Mouse (Mus musculus): ENCODE measurements at regions not wholly inside any gene's neighbourhood (a gene's known extent, or its start where the extent isn't known, plus 50 kb on each side); places are given as distances from the start of the nearest gene placed in this dataset.
A peak's percentile ranks its signal among the peaks of the same experiment; 100 is the strongest.

GRCm38 (mm10) chrX:99548284-99549019, 77.4 kb upstream of the Pja1 start:
- no peak for DNase-seq (ENCODE audit: low spot score in 2 of 2)

DNA sequence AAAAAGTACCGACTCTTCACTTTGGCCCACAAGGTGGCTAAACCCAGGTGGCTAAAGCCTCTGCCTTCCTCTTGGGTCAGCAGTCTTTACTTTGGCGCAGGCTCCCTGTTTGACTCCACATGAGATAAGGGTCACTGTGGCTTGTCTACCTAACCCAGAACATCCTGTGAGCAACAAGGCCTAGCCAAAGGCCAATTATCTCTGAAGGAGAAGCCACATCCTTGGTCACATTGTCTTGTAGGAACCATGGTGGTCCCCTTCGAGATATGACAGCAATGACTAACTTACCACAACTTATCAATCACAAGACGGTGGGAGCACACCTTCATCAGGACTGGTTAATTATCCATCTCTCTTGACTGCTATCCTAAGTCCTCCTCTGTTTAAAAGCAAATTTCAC, 73.3 kb upstream of the Pja1 start:
- DNase-seq (ENCODE audit: low spot score in 2 of 2) = no peak

DNA sequence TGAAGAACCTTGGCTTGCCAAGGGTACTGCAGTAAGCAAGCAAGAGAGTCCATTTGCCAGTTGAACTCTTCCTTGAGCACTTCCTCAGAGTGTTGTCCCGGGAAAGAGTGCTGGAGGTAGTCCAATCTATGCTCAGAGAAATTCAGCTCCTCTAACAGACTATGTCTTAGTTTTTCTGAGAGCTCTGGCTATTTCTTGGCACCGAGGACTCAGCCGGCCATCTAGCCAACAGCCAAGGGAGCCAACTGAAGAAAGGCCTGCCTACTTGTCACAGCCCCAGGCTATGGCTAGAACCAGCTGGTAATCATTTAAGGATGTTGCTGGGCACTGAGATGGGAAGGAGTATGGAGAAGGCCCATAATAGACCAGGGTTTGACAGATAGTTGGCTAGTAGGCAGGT, 70.8 kb upstream of the Pja1 start:
- DNase-seq (ENCODE audit: low spot score in 2 of 2) = no peak

- DNase-seq (ENCODE audit: low spot score in 2 of 2) = no peak
Observed at GRCm38 (mm10) chrX:99540087-99540576, 69.1 kb upstream of the Pja1 start.

GRCm38 (mm10) chrX:99539684-99540083, 68.6 kb upstream of the Pja1 start:
- DNase-seq (ENCODE audit: low spot score in 2 of 2) = no peak

- no peak for DNase-seq (ENCODE audit: low spot score in 2 of 2)
Observed at GRCm38 (mm10) chrX:99537814-99538213, 66.7 kb upstream of the Pja1 start.

DNA sequence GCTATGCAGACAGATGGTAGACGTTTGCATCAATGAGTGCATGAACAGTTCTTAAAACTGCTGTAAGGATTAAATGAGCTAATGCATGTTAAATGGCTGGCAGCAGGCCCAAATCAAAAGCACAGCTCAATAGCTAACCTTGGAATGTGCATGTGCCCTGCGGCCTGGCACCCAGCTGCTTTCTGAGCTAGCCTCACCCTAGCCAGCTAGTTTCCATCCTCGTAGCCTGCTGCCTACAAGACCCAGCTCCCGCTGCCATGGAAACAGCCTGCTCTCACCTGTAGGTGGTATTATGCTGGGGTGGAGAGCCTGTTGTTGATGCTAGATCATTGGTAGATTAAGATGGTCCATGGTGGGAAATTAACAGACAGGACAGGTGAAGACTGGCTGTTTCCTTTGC, 63.8 kb upstream of the Pja1 start:
- DNase-seq (ENCODE audit: low spot score in 2 of 2) = no peak

DNA sequence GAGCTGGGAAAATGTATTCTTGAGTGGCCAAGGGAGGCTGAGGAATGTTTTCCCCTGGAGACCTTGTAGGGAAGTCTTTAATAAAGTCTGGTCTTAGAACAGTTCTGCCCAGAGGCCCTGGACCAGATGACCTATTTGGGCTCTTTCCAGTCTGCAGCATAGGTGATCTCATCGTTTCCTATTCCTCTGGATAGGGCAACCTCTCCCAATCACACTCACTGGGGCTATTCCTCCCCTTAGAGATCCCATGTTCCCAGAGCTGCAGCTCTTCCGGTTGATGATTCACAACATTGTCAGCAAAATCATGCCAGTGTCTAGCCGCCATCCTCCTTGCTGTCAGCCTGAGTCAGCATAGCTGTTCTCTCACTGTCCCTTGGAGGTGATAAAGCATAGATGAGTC, 60.1 kb upstream of the Pja1 start:
- no peak for DNase-seq (ENCODE audit: low spot score in 2 of 2)

DNA sequence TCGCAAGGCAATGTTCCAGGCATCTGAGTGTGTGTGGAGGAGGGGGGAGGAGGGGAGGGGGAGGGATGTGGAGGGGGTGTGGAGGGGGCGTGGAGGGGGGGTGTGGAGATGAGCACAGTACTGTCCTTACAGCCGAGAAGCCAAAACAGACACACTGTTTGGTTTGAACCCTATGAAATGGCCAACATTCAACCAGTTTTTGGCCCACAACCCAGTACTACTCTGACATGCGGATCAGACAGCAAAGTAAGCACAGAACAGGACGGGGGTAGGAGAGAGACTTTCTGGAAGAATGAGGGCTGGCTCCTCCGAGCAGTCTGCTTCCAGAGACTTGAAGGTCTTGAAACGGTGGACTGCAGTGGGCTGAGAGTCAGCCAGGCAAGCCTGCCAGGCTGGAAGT, 59.4 kb upstream of the Pja1 start:
- no peak for DNase-seq (ENCODE audit: low spot score in 2 of 2)

- DNase-seq (ENCODE audit: low spot score in 2 of 2) = no peak
Observed at GRCm38 (mm10) chrX:99523306-99523705, 52.2 kb upstream of the Pja1 start.

DNA sequence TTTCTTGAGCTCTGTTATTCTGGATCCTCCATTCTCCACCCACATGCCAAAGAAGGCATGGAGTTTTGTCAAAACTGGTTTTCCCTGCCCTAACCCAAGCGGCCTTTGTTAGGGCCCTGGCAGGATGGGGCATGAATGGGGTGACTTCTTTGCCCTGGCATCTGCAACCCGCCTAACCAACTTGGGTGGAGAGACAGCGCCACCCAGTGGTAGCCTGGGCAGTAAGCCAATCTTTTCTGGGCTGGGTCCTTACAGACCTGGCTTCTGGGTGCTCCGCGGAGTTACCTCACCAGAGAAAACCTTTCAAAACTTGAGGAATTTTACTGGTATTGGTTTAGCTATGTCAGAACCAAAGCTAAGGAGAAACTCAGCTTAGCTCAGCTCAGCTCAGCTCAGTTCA, 51.8 kb upstream of the Pja1 start:
- peak in 1 of 2 experiments; percentile 35 for DNase-seq (ENCODE audit: low spot score in 2 of 2)

DNA sequence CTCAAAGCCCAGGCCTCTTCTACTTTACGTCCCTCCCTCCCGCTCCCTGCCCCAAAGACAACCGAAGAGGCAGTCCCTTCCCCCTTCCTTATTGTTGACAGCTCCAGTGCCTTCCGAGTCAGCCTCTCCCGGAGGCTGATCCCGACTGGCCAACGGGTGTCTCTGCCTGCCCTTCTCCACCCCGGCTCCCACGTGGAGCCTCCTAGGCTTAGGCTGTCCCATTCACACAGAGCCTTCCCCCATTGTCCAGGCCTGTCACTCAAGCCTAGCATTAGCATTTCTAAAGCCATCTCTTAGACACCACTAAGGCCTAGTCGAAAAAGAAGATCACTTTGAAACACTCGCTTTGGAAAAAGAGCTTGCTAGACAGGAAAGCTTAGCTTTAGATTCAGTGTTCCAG, 51.2 kb upstream of the Pja1 start:
- no peak for DNase-seq (ENCODE audit: low spot score in 2 of 2)

GRCm38 (mm10) chrX:99521866-99522265, 50.8 kb upstream of the Pja1 start:
- DNase-seq (ENCODE audit: low spot score in 2 of 2) = no peak
